Mouse (Mus musculus): ENCODE measurements at regions not wholly inside any gene's neighbourhood (a gene's known extent, or its start where the extent isn't known, plus 50 kb on each side); places are given as distances from the start of the nearest gene placed in this dataset.
A peak's percentile ranks its signal among the peaks of the same experiment; 100 is the strongest.

DNA sequence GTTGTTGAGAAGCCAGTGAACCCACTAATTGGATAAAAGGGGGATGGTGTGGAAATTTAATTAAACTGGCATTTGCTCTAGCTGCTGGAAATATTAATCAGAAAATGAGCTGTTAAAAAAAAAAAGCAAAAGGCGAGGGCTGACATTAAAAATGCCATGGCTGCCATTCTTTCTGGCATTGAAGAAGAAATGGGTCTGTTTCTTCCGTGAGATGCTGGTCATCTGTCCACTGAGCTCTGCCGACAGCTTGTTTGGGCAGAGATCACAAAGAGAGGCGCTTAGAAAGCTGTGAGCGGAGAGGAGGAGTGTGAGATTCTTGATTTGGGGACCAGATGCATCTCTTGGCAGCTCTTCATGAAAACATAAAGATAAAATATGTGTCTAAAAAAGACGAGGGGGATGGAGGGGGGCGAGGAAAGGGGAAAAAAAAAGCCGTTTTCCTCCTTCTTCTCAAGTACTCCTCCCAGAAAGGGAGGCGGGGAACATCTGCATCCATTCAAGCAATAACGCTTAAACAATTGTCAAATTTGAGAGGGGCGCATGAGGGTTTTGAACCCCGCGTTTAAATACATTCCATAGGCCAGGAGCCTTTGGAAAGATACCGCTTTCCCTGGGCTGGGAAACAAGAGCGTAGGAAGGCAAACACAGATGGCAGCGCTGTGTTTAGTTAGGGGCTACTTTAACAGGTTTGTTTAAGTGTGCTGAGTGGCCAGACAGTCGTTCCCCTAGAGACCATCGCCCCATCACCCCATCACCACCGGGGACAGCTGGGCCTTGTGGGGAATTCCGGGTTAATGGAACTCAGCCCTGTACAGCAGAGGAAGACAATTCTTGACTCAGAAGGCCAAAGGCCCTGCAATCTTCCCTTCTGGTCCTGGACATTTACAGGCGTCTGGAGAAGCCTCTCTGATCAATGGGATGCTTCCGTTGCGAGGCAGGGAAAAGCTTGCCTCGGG, 109.2 kb upstream of the Slit3 start:
- H3K9ac ChIP-seq (replicated peaks) = no peak overlapping the region
- WGBS = 45% methylated on average over 24 of the region's 24 CpGs
- H3K9me3 ChIP-seq = no peaks in the 10 kb centered on the region
- H3K27ac ChIP-seq = 0 out of 2 replicates have a peak overlapping the region, but pooled peaks have one; percentile 4
- H3K36me3 ChIP-seq = no peaks in the 10 kb centered on the region
- H3K4me1 ChIP-seq (replicated peaks) = peaks cover 17% of the 10 kb centered on the region
- no peak overlapping the region for H3K4me3 ChIP-seq (replicated peaks)
- no peak overlapping the region for H3K4me2 ChIP-seq
- 0 out of 2 replicates have a peak, but pooled peaks cover 6% of the 10 kb centered on the region for H3K27me3 ChIP-seq
- ATAC-seq (ENCODE audit: insufficient number of reproducible peaks, insufficient read depth, low FRiP score, low TSS enrichment, low read depth) = no peak

DNA sequence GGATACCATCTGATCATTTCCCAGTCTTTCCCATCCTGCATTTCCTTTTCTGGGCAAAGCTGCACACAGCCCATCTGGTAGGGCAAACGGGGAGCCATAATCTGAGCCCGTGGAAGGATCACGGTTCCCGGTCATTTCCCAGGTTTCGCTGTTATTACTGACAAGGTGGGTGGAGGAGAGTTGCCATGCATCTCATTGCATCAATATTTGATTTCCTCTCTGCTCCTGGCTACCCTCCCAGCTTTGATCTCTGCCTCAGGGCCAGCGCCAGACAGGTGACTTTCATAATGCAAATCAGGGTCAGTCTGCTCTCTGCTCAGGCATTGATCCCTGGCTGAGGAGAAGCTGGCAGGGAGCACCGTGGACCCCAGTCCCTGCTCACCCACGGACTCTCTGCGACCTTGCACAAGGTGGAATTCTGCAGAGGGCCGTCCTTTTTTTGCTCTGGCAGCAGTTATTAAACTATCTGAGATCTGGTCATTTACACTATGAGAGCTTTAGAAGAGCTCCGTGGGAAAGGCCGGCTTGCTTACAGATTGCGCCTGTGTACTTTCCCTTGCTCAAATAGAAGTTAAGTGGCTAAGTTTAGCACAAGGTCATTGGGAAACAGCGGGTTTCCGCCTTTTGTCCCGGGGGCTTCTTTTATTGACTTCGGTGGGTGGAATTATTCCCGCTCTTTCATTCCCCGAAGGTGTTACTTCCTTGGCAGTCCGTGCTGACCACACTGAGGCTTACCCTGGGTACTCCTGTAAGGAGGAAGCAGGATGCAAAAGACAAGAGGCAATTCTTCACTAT, 114.1 kb upstream of the Slit3 start:
- 14% methylated on average over 20 of the region's 20 CpGs for WGBS
- ATAC-seq (ENCODE audit: insufficient number of reproducible peaks, insufficient read depth, low FRiP score, low TSS enrichment, low read depth) = no peak
- H3K9ac ChIP-seq (replicated peaks) = no peak overlapping the region

DNA sequence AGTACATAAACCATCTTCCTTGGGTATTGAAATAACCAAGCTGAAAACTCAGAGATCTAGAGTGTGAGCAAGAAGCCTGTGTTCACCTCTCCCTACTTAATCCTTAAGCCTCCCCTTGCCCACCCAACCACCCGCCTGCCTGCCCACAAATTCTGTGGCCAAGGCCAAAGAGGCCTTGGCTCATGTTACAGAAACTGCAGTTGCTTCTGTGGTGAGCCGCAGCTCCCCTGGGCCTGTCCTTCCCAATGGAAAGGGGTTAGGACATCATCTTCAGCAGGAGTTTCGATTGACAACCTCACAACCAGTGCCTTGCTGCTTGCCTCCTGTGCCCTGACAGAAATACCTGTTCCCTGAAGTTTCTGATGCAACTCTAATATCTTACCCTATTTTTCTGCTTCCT, 115.9 kb upstream of the Slit3 start:
- Histone ChIP-seq H3K4me3 (replicated peaks) (no peak overlapping the region), H3K27me3 (0 out of 2 replicates have a peak, but pooled peaks cover 10% of the 10 kb centered on the region), H3K4me2 (no peak overlapping the region), H3K9me3 (no peaks in the 10 kb centered on the region), H3K36me3 (no peaks in the 10 kb centered on the region), H3K27ac (no peak overlapping the region), H3K9ac (replicated peaks) (no peak overlapping the region), H3K4me1 (replicated peaks) (peaks cover 13% of the 10 kb centered on the region)
- no peak for ATAC-seq (ENCODE audit: insufficient number of reproducible peaks, insufficient read depth, low FRiP score, low TSS enrichment, low read depth)
- 71% methylated on average over 3 of the region's 3 CpGs for WGBS

More for the DNA sequence above, 114.1 kb upstream of the Slit3 start:
- Histone ChIP-seq H3K36me3 (no peaks in the 10 kb centered on the region), H3K4me1 (replicated peaks) (peaks cover 18% of the 10 kb centered on the region), H3K9me3 (no peaks in the 10 kb centered on the region), H3K4me2 (peak overlapping the region; percentile 47), H3K27me3 (0 out of 2 replicates have a peak, but pooled peaks cover 10% of the 10 kb centered on the region), H3K4me3 (replicated peaks) (no peak overlapping the region), H3K27ac (no peak overlapping the region)

DNA sequence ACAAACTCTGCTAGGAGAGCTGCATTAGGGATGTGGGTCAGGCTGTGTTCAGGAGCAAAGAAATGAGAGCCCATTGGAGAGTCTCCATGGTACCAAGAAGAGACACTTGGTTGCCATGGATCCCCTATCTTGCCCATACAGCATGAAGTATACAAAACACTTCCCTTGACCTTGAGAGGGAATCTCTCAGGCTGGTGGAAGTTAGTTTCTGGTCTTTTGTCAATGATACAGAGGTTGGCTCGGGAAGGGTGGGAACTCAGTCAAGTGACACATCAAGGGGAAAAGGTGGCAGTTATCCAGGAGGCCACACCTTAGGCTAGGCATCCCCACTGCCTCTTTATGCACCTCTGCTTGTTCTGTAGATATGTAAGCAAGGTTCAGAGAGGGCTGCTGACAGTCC, 116.6 kb upstream of the Slit3 start:
- WGBS = 72% methylated on average over 1 of the region's 1 CpGs
- H3K27me3 ChIP-seq = 0 out of 2 replicates have a peak, but pooled peaks cover 10% of the 10 kb centered on the region
- no peaks in the 10 kb centered on the region for H3K9me3 ChIP-seq
- H3K9ac ChIP-seq (replicated peaks) = no peak overlapping the region
- ATAC-seq (ENCODE audit: insufficient number of reproducible peaks, insufficient read depth, low FRiP score, low TSS enrichment, low read depth) = no peak
- H3K27ac ChIP-seq = no peak overlapping the region
- no peak overlapping the region for H3K4me3 ChIP-seq (replicated peaks)
- H3K4me2 ChIP-seq = no peak overlapping the region
- H3K4me1 ChIP-seq (replicated peaks) = peaks cover 13% of the 10 kb centered on the region
- no peaks in the 10 kb centered on the region for H3K36me3 ChIP-seq

DNA sequence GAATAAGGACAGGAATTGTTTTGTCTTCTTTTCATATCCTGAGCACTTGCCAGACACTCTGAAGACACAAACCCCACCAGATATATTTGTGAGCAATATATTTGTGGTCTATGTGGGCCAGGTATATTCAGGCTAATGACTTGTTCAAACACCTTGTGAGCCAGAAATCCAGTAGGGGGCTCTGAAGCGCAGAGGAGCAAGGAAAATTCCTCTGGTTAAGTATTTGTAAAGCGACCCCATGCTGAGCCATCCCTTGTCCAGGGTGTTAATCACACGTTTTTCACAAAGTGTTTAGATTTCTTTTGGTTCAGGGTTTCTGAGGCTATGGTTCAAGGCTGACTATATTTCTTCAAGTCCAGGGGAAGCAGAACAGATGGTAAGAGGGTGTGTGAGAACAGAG, 117.1 kb upstream of the Slit3 start:
- no peak overlapping the region for H3K9ac ChIP-seq (replicated peaks)
- H3K4me3 ChIP-seq (replicated peaks) = no peak overlapping the region
- H3K4me1 ChIP-seq (replicated peaks) = peaks cover 13% of the 10 kb centered on the region
- no peaks in the 10 kb centered on the region for H3K36me3 ChIP-seq
- no peak for ATAC-seq (ENCODE audit: insufficient number of reproducible peaks, insufficient read depth, low FRiP score, low TSS enrichment, low read depth)
- H3K27me3 ChIP-seq = 0 out of 2 replicates have a peak, but pooled peaks cover 10% of the 10 kb centered on the region
- no peak overlapping the region for H3K4me2 ChIP-seq
- 25% methylated on average over 3 of the region's 3 CpGs for WGBS
- H3K27ac ChIP-seq = no peak overlapping the region
- H3K9me3 ChIP-seq = no peaks in the 10 kb centered on the region

DNA sequence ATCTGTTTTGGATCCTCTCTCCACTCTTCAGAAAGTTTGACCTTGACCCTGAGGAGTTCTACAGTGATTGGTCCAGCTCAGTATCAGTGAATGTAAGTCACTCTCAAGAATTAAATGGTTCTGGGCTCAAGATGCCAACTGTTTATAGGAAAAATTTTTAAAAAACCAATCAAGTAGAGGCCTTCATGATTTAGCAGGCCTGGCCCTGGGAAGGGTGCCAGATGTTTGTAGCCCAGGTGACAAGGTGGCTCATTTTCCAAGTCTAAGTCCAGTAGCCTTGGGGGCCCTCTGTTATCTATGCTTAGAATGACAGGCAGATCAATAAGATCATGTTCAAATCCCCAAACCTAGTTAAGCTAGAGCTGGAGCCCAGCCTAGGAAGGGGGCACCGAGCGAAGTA, 123.1 kb upstream of the Slit3 start:
- Histone ChIP-seq H3K4me1 (replicated peaks) (no peaks in the 10 kb centered on the region), H3K36me3 (no peaks in the 10 kb centered on the region), H3K27me3 (no peaks in the 10 kb centered on the region), H3K4me2 (no peak overlapping the region), H3K9ac (replicated peaks) (no peak overlapping the region), H3K4me3 (replicated peaks) (no peak overlapping the region), H3K9me3 (no peaks in the 10 kb centered on the region), H3K27ac (no peak overlapping the region)
- 95% methylated on average over 2 of the region's 2 CpGs for WGBS
- ATAC-seq (ENCODE audit: insufficient number of reproducible peaks, insufficient read depth, low FRiP score, low TSS enrichment, low read depth) = no peak

DNA sequence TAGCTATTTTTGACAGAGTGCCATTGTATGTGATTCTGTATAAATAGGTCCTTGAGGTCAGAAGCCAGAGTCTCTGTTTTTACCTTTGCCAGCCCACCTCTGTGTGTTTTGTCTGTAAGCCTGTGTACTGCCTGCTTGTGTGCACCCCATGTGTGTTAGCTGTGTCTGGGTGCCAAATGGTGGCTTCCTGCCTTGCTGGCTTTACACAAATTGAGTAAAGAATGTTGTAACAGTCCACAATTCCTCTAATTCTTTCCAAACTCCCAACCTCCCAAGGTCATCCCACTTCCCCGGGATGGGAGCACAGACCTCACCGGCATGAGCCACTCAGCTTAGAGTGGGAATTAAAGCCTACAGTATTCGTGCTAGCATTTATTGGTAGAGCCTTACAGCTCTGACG, 125.5 kb upstream of the Slit3 start:
- H3K9me3 ChIP-seq = no peaks in the 10 kb centered on the region
- H3K4me2 ChIP-seq = no peak overlapping the region
- no peaks in the 10 kb centered on the region for H3K27me3 ChIP-seq
- H3K9ac ChIP-seq (replicated peaks) = no peak overlapping the region
- no peaks in the 10 kb centered on the region for H3K4me1 ChIP-seq (replicated peaks)
- ATAC-seq (ENCODE audit: insufficient number of reproducible peaks, insufficient read depth, low FRiP score, low TSS enrichment, low read depth) = no peak
- no peak overlapping the region for H3K4me3 ChIP-seq (replicated peaks)
- no peak overlapping the region for H3K27ac ChIP-seq
- WGBS = 69% methylated on average over 4 of the region's 4 CpGs
- no peaks in the 10 kb centered on the region for H3K36me3 ChIP-seq

DNA sequence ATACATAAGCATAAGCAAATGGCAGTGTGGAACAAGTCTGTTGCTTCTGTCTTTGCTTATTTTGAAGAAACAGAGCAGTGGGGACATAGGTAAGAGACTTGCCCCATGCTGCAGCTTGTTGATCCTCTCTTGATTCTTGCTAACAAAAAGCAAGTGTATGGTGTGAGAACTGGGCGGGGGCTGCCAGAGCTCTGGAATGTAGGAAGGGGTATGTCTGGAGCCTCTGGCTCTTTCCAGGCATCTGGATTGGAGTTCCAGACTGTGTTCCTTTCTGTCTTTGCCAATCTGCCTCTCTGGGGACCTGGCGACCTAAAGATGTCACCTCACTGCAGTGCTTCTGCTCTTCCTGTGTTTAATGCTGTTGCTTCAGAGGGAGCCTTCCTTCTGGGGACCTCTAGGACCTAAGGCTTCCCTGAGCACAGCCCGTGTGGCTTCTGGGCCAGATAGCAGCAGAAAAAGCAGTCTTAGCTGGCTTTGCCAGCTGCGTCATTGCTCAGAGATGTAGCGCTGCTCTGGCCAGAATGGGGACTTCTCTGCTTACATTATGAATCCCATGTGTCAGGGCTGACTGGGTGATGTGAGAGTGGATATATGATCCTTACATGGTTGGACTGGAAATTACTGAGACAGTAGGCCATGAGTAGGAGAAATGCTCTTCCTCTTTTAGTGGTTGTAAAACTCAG, 138.1 kb upstream of the Slit3 start:
- H3K27ac ChIP-seq = 0 out of 2 replicates have a peak overlapping the region, but pooled peaks have one; percentile 47
- H3K9ac ChIP-seq (replicated peaks) = no peak overlapping the region
- no peaks in the 10 kb centered on the region for H3K9me3 ChIP-seq
- no peaks in the 10 kb centered on the region for H3K27me3 ChIP-seq
- WGBS = 43% methylated on average over 5 of the region's 5 CpGs
- ATAC-seq (ENCODE audit: insufficient number of reproducible peaks, insufficient read depth, low FRiP score, low TSS enrichment, low read depth) = no peak
- H3K4me3 ChIP-seq (replicated peaks) = no peak overlapping the region
- H3K36me3 ChIP-seq = no peaks in the 10 kb centered on the region
- H3K4me1 ChIP-seq (replicated peaks) = peaks cover 6% of the 10 kb centered on the region
- no peak overlapping the region for H3K4me2 ChIP-seq

DNA sequence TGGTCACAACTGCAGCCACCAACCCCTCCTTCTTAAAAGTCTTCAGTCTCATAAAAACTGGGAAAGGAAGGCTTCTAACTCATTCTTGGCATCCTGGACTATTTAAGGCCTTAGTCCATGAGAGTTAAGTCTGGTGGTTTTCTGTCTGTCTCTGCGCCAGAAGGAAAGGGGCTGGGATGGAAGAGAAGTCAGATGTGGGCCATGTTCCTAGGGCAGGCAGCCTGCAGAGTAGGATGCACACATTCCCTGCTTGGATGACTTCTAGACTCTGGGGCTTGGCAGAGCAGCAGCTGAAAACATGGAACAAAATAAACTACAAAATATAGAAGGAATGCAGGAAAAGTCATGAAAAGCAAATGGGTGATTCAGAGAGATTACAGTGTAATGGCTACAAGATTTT, 140.8 kb upstream of the Slit3 start:
- Histone ChIP-seq H3K36me3 (no peaks in the 10 kb centered on the region), H3K27ac (no peak overlapping the region), H3K9me3 (no peaks in the 10 kb centered on the region), H3K4me1 (replicated peaks) (peaks cover 6% of the 10 kb centered on the region), H3K9ac (replicated peaks) (no peak overlapping the region), H3K4me2 (no peak overlapping the region), H3K4me3 (replicated peaks) (no peak overlapping the region), H3K27me3 (no peaks in the 10 kb centered on the region)
- 70% methylated on average over 1 of the region's 1 CpGs for WGBS
- no peak for ATAC-seq (ENCODE audit: insufficient number of reproducible peaks, insufficient read depth, low FRiP score, low TSS enrichment, low read depth)

DNA sequence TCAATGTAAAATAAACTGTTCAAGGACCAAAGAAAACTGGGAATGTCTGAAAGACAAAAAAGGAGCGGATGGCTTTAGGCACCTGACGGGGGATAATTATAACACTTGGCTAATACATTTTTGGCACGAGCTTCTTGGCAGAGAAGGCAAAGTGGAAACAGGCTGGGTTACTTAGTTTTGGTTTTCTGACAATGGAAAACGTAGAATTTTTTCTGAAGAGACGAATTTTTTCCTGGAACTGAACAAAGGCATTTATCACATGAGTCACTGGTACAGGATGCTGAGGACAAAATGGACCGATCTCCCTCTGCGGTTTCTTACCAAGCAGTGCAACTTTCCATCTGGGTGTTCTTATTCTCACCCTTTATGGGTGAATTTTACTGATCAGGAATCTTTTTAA, 143.2 kb upstream of the Slit3 start:
- Histone ChIP-seq H3K27ac (no peak overlapping the region), H3K9me3 (no peaks in the 10 kb centered on the region), H3K4me2 (no peak overlapping the region), H3K27me3 (no peaks in the 10 kb centered on the region), H3K36me3 (no peaks in the 10 kb centered on the region), H3K9ac (replicated peaks) (no peak overlapping the region), H3K4me3 (replicated peaks) (no peak overlapping the region), H3K4me1 (replicated peaks) (peaks cover 2% of the 10 kb centered on the region)
- 87% methylated on average over 7 of the region's 7 CpGs for WGBS
- ATAC-seq (ENCODE audit: insufficient number of reproducible peaks, insufficient read depth, low FRiP score, low TSS enrichment, low read depth) = no peak

DNA sequence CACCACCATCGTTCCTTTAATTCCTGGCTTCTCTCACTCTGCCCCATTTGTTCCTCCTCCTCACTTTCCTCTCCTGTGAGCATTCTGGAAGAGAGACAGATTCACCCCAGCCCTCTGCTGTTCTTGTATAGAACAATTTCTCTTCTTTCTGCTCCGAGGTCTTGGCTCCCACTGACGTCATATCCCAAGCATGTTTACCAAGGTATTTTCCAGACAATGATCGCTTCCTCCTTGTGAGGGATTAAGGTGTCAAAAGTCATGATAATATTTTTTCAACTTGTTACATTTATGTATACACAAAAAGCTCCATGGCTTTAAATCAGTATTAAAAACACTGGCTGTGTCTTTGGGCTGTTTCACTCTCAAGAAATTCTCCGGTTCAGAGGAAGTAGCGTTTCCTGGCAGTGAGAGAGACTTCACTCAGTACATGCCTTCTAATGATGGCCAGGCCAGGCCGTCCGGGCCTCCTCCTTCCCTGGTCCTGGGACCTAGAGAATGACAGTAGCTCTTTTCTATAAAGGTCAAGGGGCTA, 142.4 kb upstream of the Spdl1 start:
- ATAC-seq (ENCODE audit: insufficient number of reproducible peaks, insufficient read depth, low FRiP score, low TSS enrichment, low read depth) = no peak
- H3K36me3 ChIP-seq = no peaks in the 10 kb centered on the region
- H3K27ac ChIP-seq = no peak overlapping the region
- no peaks in the 10 kb centered on the region for H3K4me1 ChIP-seq (replicated peaks)
- H3K9me3 ChIP-seq = no peaks in the 10 kb centered on the region
- WGBS = 74% methylated on average over 8 of the region's 8 CpGs
- H3K27me3 ChIP-seq = no peaks in the 10 kb centered on the region
- no peak overlapping the region for H3K9ac ChIP-seq (replicated peaks)
- no peak overlapping the region for H3K4me2 ChIP-seq
- H3K4me3 ChIP-seq (replicated peaks) = no peak overlapping the region

Measured in limb, embryonic 12.5 days (tissue).